Mouse (Mus musculus) midbrain, embryonic 16.5 days (tissue): ENCODE results near the gene Mymk. TPM values are rescaled to one million over a fixed set of nuclear protein-coding genes. Genes with fewer than 3 reads are reported as not detected.

ENCODE experiments used
- ATAC-seq: fragments of 200-750 bp; cut with Nextera tagmentation; 2 replicates; pipeline ENCODE4 v1.8.0; 2017; ENCODE audit warnings: moderate TSS enrichment
- H3K27ac ChIP-seq: fragments of 300-500 bp; sonication (generic); 2 replicates; pipeline ENCODE4 v1.5.1; 2014; ENCODE audit warnings: mild to moderate bottlenecking, low read length, mixed read lengths
- H3K27me3 ChIP-seq: fragments of 300-500 bp; sonication (generic); 2 replicates; pipeline ENCODE4 v1.6.1; 2014; ENCODE audit warnings: low read depth, low read length, mixed read lengths; ENCODE audit not compliant: control insufficient read depth, insufficient read depth
- H3K36me3 ChIP-seq: fragments of 300-500 bp; sonication (generic); 2 replicates; pipeline ENCODE4 v1.6.1; 2014; ENCODE audit warnings: mild to moderate bottlenecking, low read length, moderate library complexity, mixed read lengths; ENCODE audit not compliant: control insufficient read depth, insufficient read depth
- H3K4me1 ChIP-seq: fragments of 300-500 bp; sonication (generic); 2 replicates; pipeline ENCODE4 v1.6.1; 2014; ENCODE audit warnings: mild to moderate bottlenecking, low read length, mixed read lengths; ENCODE audit not compliant: control insufficient read depth, insufficient read depth
- H3K4me2 ChIP-seq: fragments of 300-500 bp; sonication (generic); 2 replicates; pipeline ENCODE4 v1.6.1; 2014; ENCODE audit warnings: mild to moderate bottlenecking, low read length, mixed read lengths
- H3K4me3 ChIP-seq: fragments of 300-500 bp; sonication (generic); 2 replicates; pipeline ENCODE4 v1.5.1; 2014; ENCODE audit warnings: low read depth, mild to moderate bottlenecking, low read length, moderate library complexity, mixed read lengths
- H3K9ac ChIP-seq: fragments of 300-500 bp; sonication (generic); 2 replicates; pipeline ENCODE4 v1.6.1; 2014; ENCODE audit warnings: low read depth, low read length, mixed read lengths
- H3K9me3 ChIP-seq: fragments of 300-500 bp; sonication (generic); replicated peaks from 2 replicates; pipeline ENCODE4 v1.6.1; 2014; ENCODE audit warnings: mild to moderate bottlenecking, low read length, mixed read lengths; ENCODE audit not compliant: control insufficient read depth, poor library complexity, severe bottlenecking
- WGBS: fragments of 180-500 bp; shearing (Covaris S2); extraction: QIAGEN DNeasy Blood & Tissue Kit; methylation state at CpG from one replicate; pipeline ENCODE4 v1.1.7; 2014; 5-methylcytosine and 5-hydroxymethylcytosine counted together
- polyA plus RNA-seq: library from polyadenylated mRNA; unstranded; fragments of >200 nt; fragmentation: Nextera tagmentation; extraction: Ambion mirVana; gene quantifications from 2 replicates; pipeline ENCODE4 v1.2.1, GENCODE M21; 2015

Mymk gene
- polyA plus RNA-seq, 1 experiment from 2014 or later: not detected

- no peak overlapping the region for H3K4me3 ChIP-seq
- H3K4me1 ChIP-seq: peaks cover 2% of the 10 kb centered on the region; the same call in 1 of the 2 replicates
- no peak overlapping the region for H3K9ac ChIP-seq
- H3K9me3 ChIP-seq: no peaks in the 10 kb centered on the region
- ATAC-seq: no peak
- no peaks in the 10 kb centered on the region for H3K27me3 ChIP-seq
- WGBS: 88% methylated on average over 6 of the region's 6 CpGs
- H3K4me2 ChIP-seq: no peak overlapping the region
- H3K36me3 ChIP-seq: peaks cover 4% of the 10 kb centered on the region; the same call in 1 of the 2 replicates
- H3K27ac ChIP-seq: no peak overlapping the region
Measured at GRCm38 (mm10) chr2:27022612-27023011, 49.4 kb downstream of the Mymk start.

- Histone ChIP-seq H3K27ac (no peak overlapping the region), H3K9me3 (no peaks in the 10 kb centered on the region)
- WGBS: 78% methylated on average over 1 of the region's 1 CpGs
Measured at GRCm38 (mm10) chr2:27021103-27021502, 50.9 kb downstream of the Mymk start.

GRCm38 (mm10) chr2:27019530-27019929, 52.4 kb downstream of the Mymk start:
- no peaks in the 10 kb centered on the region for H3K4me1 ChIP-seq
- no peak overlapping the region for H3K9ac ChIP-seq
- 87% methylated on average over 2 of the region's 2 CpGs for WGBS
- H3K27ac ChIP-seq: no peak overlapping the region
- no peak for ATAC-seq
- peaks cover 10% of the 10 kb centered on the region; the same call in 1 of the 2 replicates for H3K36me3 ChIP-seq
- no peak overlapping the region for H3K4me2 ChIP-seq
- no peak overlapping the region for H3K4me3 ChIP-seq
- no peaks in the 10 kb centered on the region for H3K27me3 ChIP-seq
- H3K9me3 ChIP-seq: no peaks in the 10 kb centered on the region

More at GRCm38 (mm10) chr2:27021103-27021502, 50.9 kb downstream of the Mymk start:
- Histone ChIP-seq H3K4me2 (no peak overlapping the region), H3K4me1 (no peaks in the 10 kb centered on the region), H3K36me3 (peaks cover 4% of the 10 kb centered on the region; the same call in 1 of the 2 replicates), H3K9ac (no peak overlapping the region), H3K27me3 (no peaks in the 10 kb centered on the region), H3K4me3 (no peak overlapping the region)
- ATAC-seq: no peak

GRCm38 (mm10) chr2:27017802-27018201, 54.2 kb downstream of the Mymk start:
- Histone ChIP-seq H3K27ac (no peak overlapping the region), H3K4me2 (no peak overlapping the region), H3K9me3 (no peaks in the 10 kb centered on the region), H3K27me3 (no peaks in the 10 kb centered on the region), H3K4me3 (no peak overlapping the region), H3K36me3 (peaks cover 10% of the 10 kb centered on the region; the same call in 1 of the 2 replicates), H3K9ac (no peak overlapping the region), H3K4me1 (no peaks in the 10 kb centered on the region)
- 49% methylated on average over 5 of the region's 5 CpGs for WGBS
- no peak for ATAC-seq

Other genes with a start within 250 kb of the Mymk start
- not detected in 2 replicates for gene Abo, start 207.2 kb downstream of the Mymk start, polyA plus RNA-seq
- 30.7 and 32.6 TPM in 2 replicates for gene Surf6, start 169.3 kb downstream of the Mymk start, polyA plus RNA-seq
- gene Med22, start 161.5 kb downstream of the Mymk start, polyA plus RNA-seq: 134 and 137 TPM in 2 replicates
- gene Rpl7a, start 161.4 kb downstream of the Mymk start, polyA plus RNA-seq: 376 and 399 TPM in 2 replicates
- gene Surf2, start 155.8 kb downstream of the Mymk start, polyA plus RNA-seq: 58.6 and 59.2 TPM in 2 replicates
- 90.1 and 97.5 TPM in 2 replicates for gene Surf1, start 155.6 kb downstream of the Mymk start, polyA plus RNA-seq
- gene Surf4, start 138.3 kb downstream of the Mymk start, polyA plus RNA-seq: 99.9 and 103 TPM in 2 replicates
- 0.38 and 0.41 TPM in 2 replicates for gene Stkld1, start 138.1 kb downstream of the Mymk start, polyA plus RNA-seq
- 35.8 and 36.4 TPM in 2 replicates for gene Rexo4, start 107.8 kb downstream of the Mymk start, polyA plus RNA-seq
- not detected in 2 replicates for gene Adamts13, start 98.8 kb downstream of the Mymk start, polyA plus RNA-seq
- 103 and 116 TPM in 2 replicates for gene Cacfd1, start 62.3 kb downstream of the Mymk start, polyA plus RNA-seq
- gene Slc2a6, start 44.2 kb downstream of the Mymk start, polyA plus RNA-seq: 9.8 and 12.8 TPM in 2 replicates
- 10.6 and 10.8 TPM in 2 replicates for gene Adamtsl2, start 7.2 kb upstream of the Mymk start, polyA plus RNA-seq
- 5.0 and 8.1 TPM in 2 replicates for gene Fam163b, start 70.3 kb upstream of the Mymk start, polyA plus RNA-seq
- 0.36 and 0.88 TPM in 2 replicates for gene Dbh, start 93.1 kb upstream of the Mymk start, polyA plus RNA-seq
- 4.8 and 5.1 TPM in 2 replicates for gene Sardh, start 176.2 kb upstream of the Mymk start, polyA plus RNA-seq